Mouse (Mus musculus) MEL (cell line): ENCODE results near the gene Adamtsl3.

ENCODE experiments used
- CTCF ChIP-seq, 3 experiments: IDR thresholded peaks in 2 of 3; conservative IDR thresholded peaks in 1 of 3; 2 replicates each; pipeline ENCODE4 v1.5.1; 2011 to 2012; ENCODE audit warnings: low read length in 3 of 3, low read depth in 2 of 3, mild to moderate bottlenecking in 2 of 3, improper control_type of control experiment in 1 of 3, inconsistent platforms in 1 of 3, mixed read lengths in 1 of 3, moderate library complexity in 1 of 3; ENCODE audit not compliant: control insufficient read depth in 1 of 3, insufficient read depth in 1 of 3, poor library complexity in 1 of 3, severe bottlenecking in 1 of 3
- NRF1 ChIP-seq: IDR thresholded peaks from 2 replicates; pipeline ENCODE4 v1.6.1; 2014; ENCODE audit warnings: low read depth, mild to moderate bottlenecking, inconsistent platforms, low read length, improper control_type of control experiment, moderate library complexity; ENCODE audit not compliant: poor library complexity, insufficient read depth, severe bottlenecking
- POLR2A ChIP-seq, 2 experiments: IDR thresholded peaks; 2 replicates each; pipeline ENCODE4 v1.6.1; 2011 to 2012; ENCODE audit warnings: low read length in 2 of 2, mild to moderate bottlenecking in 2 of 2, control low read depth in 1 of 2, improper control_type of control experiment in 1 of 2, low read depth in 1 of 2, moderate library complexity in 1 of 2; ENCODE audit not compliant: control insufficient read depth in 1 of 2, insufficient read depth in 1 of 2, poor library complexity in 1 of 2
- USF1 ChIP-seq: IDR thresholded peaks from 2 replicates; pipeline ENCODE4 v1.6.1; 2014; ENCODE audit warnings: low read depth, mild to moderate bottlenecking, inconsistent platforms, low read length, improper control_type of control experiment, moderate library complexity

GRCm38 (mm10) chr7:82349796-82350195 is 14.3 kb downstream of the Adamtsl3 start:
- no peak for TF ChIP-seq USF1
- no peak for TF ChIP-seq NRF1
- TF ChIP-seq POLR2A (IDR thresholded peaks at IDR 0.05; ENCODE audit: control insufficient read depth in 1 of 2, insufficient read depth in 1 of 2, low read depth in 1 of 2, low read length in 2 of 2, poor library complexity in 1 of 2) = no peak
- no peak for TF ChIP-seq CTCF (IDR thresholded peaks at IDR 0.05 in 2 of 3, conservative IDR thresholded peaks at IDR 0.05 in 1 of 3; ENCODE audit: control insufficient read depth in 1 of 3, insufficient read depth in 1 of 3, low read depth in 2 of 3, low read length in 3 of 3, poor library complexity in 1 of 3, severe bottlenecking in 1 of 3)
